Mouse (Mus musculus) kidney, adult 2 months (tissue): ENCODE results near the gene Cd52. TPM values are rescaled to one million over a fixed set of nuclear protein-coding genes. Genes with fewer than 3 reads are reported as not detected.

Source experiments
- DNase-seq: peaks from one replicate; pipeline ENCODE4 v3.0.0; 2021
- H3K27ac ChIP-seq: fragments of 200-500 bp; 2 replicates; pipeline ENCODE4 v1.5.1; 2012; ENCODE audit warnings: low read depth, low read length, control low read depth, inconsistent platforms; ENCODE audit not compliant: insufficient read depth
- H3K27me3 ChIP-seq: fragments of 200-500 bp; replicated peaks from 2 replicates; pipeline ENCODE4 v1.6.1; 2012; ENCODE audit warnings: mild to moderate bottlenecking, moderate library complexity, low read length, inconsistent platforms; ENCODE audit not compliant: control insufficient read depth, insufficient read depth
- H3K36me3 ChIP-seq: fragments of 200-500 bp; 2 replicates; pipeline ENCODE4 v1.6.1; 2012; ENCODE audit warnings: mild to moderate bottlenecking, moderate library complexity, low read length, inconsistent platforms; ENCODE audit not compliant: control insufficient read depth, insufficient read depth
- H3K4me1 ChIP-seq: fragments of 200-500 bp; 2 replicates; pipeline ENCODE4 v1.6.1; 2011; ENCODE audit warnings: low read length; ENCODE audit not compliant: control insufficient read depth, insufficient read depth
- H3K4me3 ChIP-seq: fragments of 200-500 bp; 2 replicates; pipeline ENCODE4 v1.5.1; 2011; ENCODE audit warnings: mild to moderate bottlenecking, low read depth, low read length, control low read depth; ENCODE audit not compliant: insufficient read depth
- CTCF ChIP-seq: fragments of 200-500 bp; conservative IDR thresholded peaks from 2 replicates; pipeline ENCODE4 v1.5.1; 2011; ENCODE audit warnings: low read depth, mild to moderate bottlenecking, control low read depth, low read length, moderate library complexity, mixed read lengths; ENCODE audit not compliant: insufficient read depth, insufficient read length
- POLR2A ChIP-seq: fragments of 200-500 bp; IDR thresholded peaks from one replicate; pipeline ENCODE4 v1.6.1; 2011; ENCODE audit warnings: low read depth, low read length, control low read depth
- WGBS: fragments of 180-500 bp; shearing (Covaris S2); methylation state at CpG from one replicate; pipeline ENCODE4 v1.1.7; 2018; 5-methylcytosine and 5-hydroxymethylcytosine counted together
- polyA plus RNA-seq: library from polyadenylated mRNA; depleted of rRNA; stranded (reverse); fragments of >200 nt; gene quantifications from 2 replicates; pipeline ENCODE4 v1.2.3, GENCODE M21; 2012

The Cd52 gene
- polyA plus RNA-seq, 1 experiment: 65.1 TPM

DNA sequence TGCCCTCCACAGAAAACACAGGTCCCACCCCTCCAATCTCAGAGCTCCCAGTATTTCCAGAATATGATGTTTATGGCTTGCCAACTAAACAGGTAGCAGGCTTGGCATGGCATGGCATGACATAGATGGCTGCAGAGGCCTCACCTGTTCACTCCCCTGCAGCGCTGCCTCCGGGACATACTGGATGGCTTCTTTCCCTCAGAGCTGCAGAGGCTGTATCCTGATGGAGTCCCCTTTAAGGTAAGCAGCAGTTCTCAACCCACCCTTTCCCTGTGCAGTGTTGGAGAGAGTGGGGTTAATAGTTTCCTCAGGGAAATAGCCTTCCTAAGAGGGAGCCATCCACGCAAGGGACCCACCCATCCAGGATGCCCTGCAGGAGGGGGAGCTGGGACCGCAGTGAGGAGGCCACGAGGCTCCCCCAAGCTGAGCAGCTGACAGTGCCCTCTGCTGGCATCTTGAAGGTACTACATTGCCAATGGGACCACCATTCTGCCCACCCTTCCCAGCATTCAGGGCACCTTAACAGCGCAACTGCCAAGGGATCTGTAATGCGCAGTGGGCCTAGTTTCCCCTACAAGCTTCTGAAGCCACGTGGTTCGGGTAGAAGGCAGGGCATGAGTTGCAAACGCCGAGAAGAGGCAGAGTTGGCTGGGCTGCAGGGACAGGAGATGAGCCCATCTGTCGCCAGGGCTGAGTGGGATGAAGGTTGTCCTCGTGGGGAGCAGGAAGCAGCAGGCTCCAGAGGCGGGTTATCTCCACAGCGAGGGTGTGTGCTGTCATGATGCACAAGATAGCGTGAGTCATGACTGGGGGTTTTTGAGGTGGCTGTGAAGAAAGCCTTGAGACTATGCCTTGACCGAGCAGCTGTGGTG is 29.0 kb upstream of the Cd52 start:
- TF ChIP-seq CTCF (peak; percentile 90), POLR2A (no peak)
- Histone ChIP-seq H3K36me3 (no peaks in the 10 kb centered on the region), H3K27me3 (no peaks in the 10 kb centered on the region), H3K4me1 (no peaks in the 10 kb centered on the region), H3K4me3 (no peak overlapping the region), H3K27ac (no peak overlapping the region)
- DNase-seq: no peak
- WGBS: 23% methylated on average over 17 of the region's 17 CpGs

DNA sequence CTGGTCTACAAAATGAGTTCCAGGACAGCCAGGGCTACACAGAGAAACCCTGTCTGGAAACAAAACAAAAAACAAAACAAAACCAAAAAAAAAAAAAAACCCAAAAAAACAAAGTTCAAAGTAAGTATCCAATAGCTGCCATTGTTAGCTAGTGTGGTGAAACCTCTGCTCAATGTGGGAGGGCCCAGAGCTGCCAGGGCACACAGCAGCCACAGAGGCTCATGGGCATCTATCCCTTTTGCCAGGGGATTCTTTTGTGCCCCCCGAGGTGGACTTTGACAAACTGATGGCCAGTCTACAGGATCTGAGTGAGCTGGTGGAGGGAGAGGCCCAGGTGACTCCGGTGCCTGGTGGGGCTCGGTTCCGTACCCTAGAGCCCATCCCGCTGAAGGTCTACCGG is 28.3 kb upstream of the Cd52 start:
- H3K4me3 ChIP-seq: no peak overlapping the region
- no peaks in the 10 kb centered on the region for H3K4me1 ChIP-seq
- no peaks in the 10 kb centered on the region for H3K27me3 ChIP-seq
- DNase-seq: no peak
- no peaks in the 10 kb centered on the region for H3K36me3 ChIP-seq
- H3K27ac ChIP-seq: no peak overlapping the region
- TF ChIP-seq POLR2A (no peak), CTCF (no peak)
- WGBS: 97% methylated on average over 6 of the region's 6 CpGs

DNA sequence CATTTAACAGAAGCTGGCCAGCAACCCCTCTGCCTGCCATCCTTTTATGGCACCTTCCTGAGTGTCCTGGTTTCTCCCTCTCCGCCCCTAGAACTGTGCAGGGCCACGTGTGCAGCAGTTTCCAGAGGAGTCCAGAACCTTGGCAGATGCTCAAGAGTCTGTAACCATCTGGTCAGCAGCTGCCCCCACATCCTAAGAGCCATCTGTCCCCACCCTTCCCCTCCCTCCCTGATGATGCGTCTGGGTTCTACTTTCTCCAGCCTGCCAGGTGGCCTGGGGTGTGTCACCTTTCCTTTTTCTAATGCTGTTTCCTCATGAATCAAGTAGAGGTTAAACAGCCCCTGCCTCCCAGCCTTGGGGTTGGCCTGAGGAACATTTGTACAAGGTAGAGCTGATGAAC is 27.4 kb upstream of the Cd52 start:
- H3K36me3 ChIP-seq: no peaks in the 10 kb centered on the region
- TF ChIP-seq CTCF (no peak), POLR2A (no peak)
- H3K4me3 ChIP-seq: no peak overlapping the region
- WGBS: 45% methylated on average over 3 of the region's 3 CpGs
- no peak for DNase-seq
- H3K27ac ChIP-seq: no peak overlapping the region
- H3K27me3 ChIP-seq: no peaks in the 10 kb centered on the region
- no peaks in the 10 kb centered on the region for H3K4me1 ChIP-seq

DNA sequence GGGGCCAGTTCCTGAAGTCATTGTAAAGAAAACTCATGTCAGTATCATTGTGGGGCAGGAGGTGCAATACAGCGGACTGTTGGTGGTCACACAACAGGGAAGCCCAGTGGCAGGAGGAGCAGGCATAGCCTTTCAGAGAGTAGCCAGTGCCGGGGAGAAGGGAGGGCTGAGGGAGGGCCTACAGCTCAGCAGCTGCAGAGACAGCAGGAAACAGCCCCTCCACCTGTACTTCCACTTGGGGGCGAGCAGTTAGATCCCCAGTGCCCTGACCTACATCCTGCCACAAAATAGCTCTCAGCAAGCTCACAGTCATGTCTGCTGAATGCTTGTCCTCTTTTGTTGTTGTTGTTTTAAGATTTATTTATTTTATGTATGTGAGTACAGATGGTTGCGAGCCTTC is 26.7 kb upstream of the Cd52 start:
- 63% methylated on average over 4 of the region's 4 CpGs for WGBS
- Histone ChIP-seq H3K27me3 (no peaks in the 10 kb centered on the region), H3K36me3 (no peaks in the 10 kb centered on the region), H3K4me1 (no peaks in the 10 kb centered on the region), H3K27ac (no peak overlapping the region), H3K4me3 (no peak overlapping the region)
- TF ChIP-seq POLR2A: no peak
- DNase-seq: no peak

DNA sequence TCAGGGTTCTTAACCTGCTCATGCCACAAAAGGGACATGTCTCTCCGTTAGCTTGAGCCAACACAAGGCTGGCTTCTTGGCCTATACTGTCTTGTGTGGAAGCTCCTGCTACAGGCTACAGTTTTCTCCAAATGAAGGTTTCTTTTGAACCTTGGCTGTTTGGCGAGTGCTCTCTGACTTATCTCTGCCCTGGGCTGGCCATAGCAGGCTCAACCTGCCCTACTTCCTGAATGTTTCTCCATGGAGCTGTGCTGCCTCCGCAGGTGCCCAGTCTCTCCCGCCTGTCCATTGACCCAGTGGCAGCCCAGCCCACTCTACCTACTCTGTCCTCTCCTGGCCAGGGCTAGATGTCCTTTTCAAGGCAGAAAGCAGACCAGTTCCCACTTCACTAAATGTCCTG is 26.0 kb upstream of the Cd52 start:
- 81% methylated on average over 4 of the region's 4 CpGs for WGBS
- Histone ChIP-seq H3K4me3 (no peak overlapping the region), H3K4me1 (no peaks in the 10 kb centered on the region), H3K27me3 (no peaks in the 10 kb centered on the region), H3K27ac (no peak overlapping the region), H3K36me3 (no peaks in the 10 kb centered on the region)
- TF ChIP-seq POLR2A: no peak
- no peak for TF ChIP-seq CTCF
- no peak for DNase-seq

DNA sequence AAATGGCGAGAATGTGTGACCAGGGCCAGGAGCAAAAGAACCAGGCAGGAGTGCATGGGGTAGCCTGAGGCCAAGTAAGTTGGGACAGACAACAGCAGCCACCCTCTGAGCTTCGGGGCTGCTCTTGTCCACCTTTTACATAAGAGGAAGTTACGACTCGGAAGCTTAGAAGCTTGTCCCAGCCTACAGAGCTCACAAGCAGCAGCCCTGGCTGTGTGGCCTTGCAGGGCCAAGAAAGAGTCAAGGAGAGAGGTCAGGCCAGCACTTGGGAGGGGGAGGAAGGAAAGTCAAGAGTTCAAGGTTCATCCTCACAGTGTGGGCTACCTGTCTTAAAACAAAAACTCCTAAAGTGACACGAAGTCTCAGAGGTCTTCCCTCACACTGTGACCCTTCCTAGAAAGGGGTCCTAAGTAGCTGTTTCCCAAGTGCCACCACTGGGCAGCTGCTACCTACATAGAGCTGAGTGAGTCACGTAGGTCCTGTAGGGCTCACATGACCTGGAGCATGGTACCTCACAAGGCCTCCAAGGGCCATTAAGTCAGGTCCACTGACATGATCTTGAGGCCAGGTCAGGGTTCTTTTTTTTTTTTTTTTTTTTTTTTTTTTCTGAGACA is 25.4 kb upstream of the Cd52 start:
- no peak for DNase-seq
- no peak overlapping the region for H3K4me3 ChIP-seq
- H3K4me1 ChIP-seq: no peaks in the 10 kb centered on the region
- H3K36me3 ChIP-seq: no peaks in the 10 kb centered on the region
- TF ChIP-seq CTCF (no peak), POLR2A (no peak)
- H3K27me3 ChIP-seq: no peaks in the 10 kb centered on the region
- H3K27ac ChIP-seq: no peak overlapping the region
- WGBS: 70% methylated on average over 6 of the region's 6 CpGs

DNA sequence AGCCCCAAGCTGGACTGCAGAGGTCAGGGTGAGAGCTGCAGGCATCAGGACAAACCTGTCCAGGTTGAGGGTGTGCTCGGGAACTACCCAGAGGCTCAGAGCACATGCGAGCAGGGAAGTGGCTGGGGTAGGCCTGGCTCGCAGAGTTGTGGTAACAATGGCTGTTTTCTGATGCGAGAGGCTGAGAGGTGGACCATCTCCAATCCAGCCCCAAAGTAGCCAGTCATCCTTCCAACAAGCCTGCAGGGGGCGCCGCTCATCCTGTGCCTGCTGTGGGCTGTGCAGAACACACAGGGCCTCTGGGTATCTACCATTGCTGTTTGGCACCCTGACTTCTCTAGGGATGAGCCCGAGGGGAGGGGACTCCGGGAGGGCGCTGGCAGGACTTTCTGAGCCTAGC is 24.8 kb upstream of the Cd52 start:
- Histone ChIP-seq H3K4me3 (no peak overlapping the region), H3K27me3 (no peaks in the 10 kb centered on the region), H3K36me3 (no peaks in the 10 kb centered on the region), H3K4me1 (no peaks in the 10 kb centered on the region), H3K27ac (no peak overlapping the region)
- no peak for DNase-seq
- WGBS: 77% methylated on average over 9 of the region's 9 CpGs
- TF ChIP-seq POLR2A (no peak), CTCF (peak; percentile 41)
